20 mouse cellular contexts compared by ENCODE assay signal in genomic region chr1:154258511-154258910, GRCm38 (mm10). TPM values are rescaled to one million over a fixed set of nuclear protein-coding genes. Genes with fewer than 3 reads are reported as not detected.
DNase-seq lines count a peak whose midpoint lies in the region; ATAC-seq and TF ChIP-seq lines count a peak whose summit lies in the region.
"Had no signal": no experiment of that assay in that cellular context is flagged by ENCODE, and none has a peak within 500 bp of the region (broad histone marks: within the 10 kb centered on the region; RNA-seq: fewer than 3 reads in every experiment).

No protein-coding gene starts in this region.

- H3K27me3 ChIP-seq in hindbrain, embryonic 14.5 days (ENCODE audit: control insufficient read depth, insufficient read depth, low read length), result no peaks in the 10 kb centered on the region
- no peaks in the 10 kb centered on the region for H3K27me3 ChIP-seq in hindbrain, embryonic 16.5 days (replicated peaks; ENCODE audit: control insufficient read depth, insufficient read depth, low read length)
- H3K27me3 ChIP-seq in midbrain, postnatal 0 days (ENCODE audit: insufficient read depth, low read length), result no peaks in the 10 kb centered on the region
- no peaks in the 10 kb centered on the region for H3K27me3 ChIP-seq in midbrain, embryonic 15.5 days (replicated peaks)
- H3K27me3 ChIP-seq in forebrain, embryonic 15.5 days, result no peaks in the 10 kb centered on the region
- H3K27me3 ChIP-seq: embryonic facial prominence, embryonic 12.5 days; limb, embryonic 13.5 days; lung, embryonic 15.5 days; neural tube, embryonic 13.5 days had no signal

- ATAC-seq in hindbrain, embryonic 14.5 days (ENCODE audit: low FRiP score), result no peak
- ATAC-seq in hindbrain, embryonic 16.5 days, result no peak
- ATAC-seq in midbrain, postnatal 0 days (ENCODE audit: low FRiP score), result no peak
- no peak for ATAC-seq in midbrain, embryonic 15.5 days (replicated peaks)
- ATAC-seq in forebrain, embryonic 15.5 days (replicated peaks), result no peak
- ATAC-seq: forebrain, embryonic 16.5 days had no signal

- H3K9me3 ChIP-seq in hindbrain, embryonic 14.5 days (ENCODE audit: control insufficient read depth, low read length), result no peaks in the 10 kb centered on the region
- no peaks in the 10 kb centered on the region for H3K9me3 ChIP-seq in hindbrain, embryonic 16.5 days (ENCODE audit: control insufficient read depth, low read length)
- no peaks in the 10 kb centered on the region for H3K9me3 ChIP-seq in midbrain, postnatal 0 days (ENCODE audit: low read length)
- H3K9me3 ChIP-seq in midbrain, embryonic 15.5 days, result no peaks in the 10 kb centered on the region
- H3K9me3 ChIP-seq in forebrain, embryonic 15.5 days, result no peaks in the 10 kb centered on the region
- H3K9me3 ChIP-seq: embryonic facial prominence, embryonic 12.5 days; limb, embryonic 13.5 days; lung, embryonic 15.5 days; neural tube, embryonic 13.5 days had no signal

- no peak overlapping the region for H3K4me2 ChIP-seq in hindbrain, embryonic 14.5 days (replicated peaks)
- no peak overlapping the region for H3K4me2 ChIP-seq in hindbrain, embryonic 16.5 days (ENCODE audit: low read length)
- no peak overlapping the region for H3K4me2 ChIP-seq in midbrain, postnatal 0 days (ENCODE audit: low read depth, low read length, poor library complexity, severe bottlenecking)
- H3K4me2 ChIP-seq in midbrain, embryonic 15.5 days, result no peak overlapping the region
- H3K4me2 ChIP-seq in forebrain, embryonic 15.5 days (replicated peaks), result no peak overlapping the region
- H3K4me2 ChIP-seq: embryonic facial prominence, embryonic 12.5 days; limb, embryonic 13.5 days; lung, embryonic 15.5 days; neural tube, embryonic 13.5 days had no signal

- no peak for DNase-seq in hindbrain, embryonic 14.5 days (ENCODE audit: low spot score)
- no peak for DNase-seq in midbrain, postnatal 0 days (ENCODE audit: low spot score)
- peak; percentile 59 to 69 for DNase-seq in left cerebral cortex, adult 9 months (ENCODE audit: low spot score in 2 of 2)
- peak; percentile 40 for DNase-seq in right cerebral cortex, postnatal 25 days
- no peak for DNase-seq in ovary, adult 18-20 months (ENCODE audit: low spot score)
- DNase-seq: adrenal gland, adult 2 months; cerebellum, adult 9-11 months; midbrain, embryonic 14.5 days had no signal

- H3K4me1 ChIP-seq in hindbrain, embryonic 14.5 days (replicated peaks; ENCODE audit: control insufficient read depth, insufficient read depth, low read length), result no peaks in the 10 kb centered on the region
- no peaks in the 10 kb centered on the region; the same call in 1 of the 2 replicates for H3K4me1 ChIP-seq in hindbrain, embryonic 16.5 days (ENCODE audit: control insufficient read depth, insufficient read depth, low read depth, low read length)
- no peaks in the 10 kb centered on the region for H3K4me1 ChIP-seq in midbrain, postnatal 0 days (ENCODE audit: insufficient read depth, low read length)
- 0 out of 2 replicates have a peak, but pooled peaks cover 2% of the 10 kb centered on the region for H3K4me1 ChIP-seq in midbrain, embryonic 15.5 days
- no peaks in the 10 kb centered on the region for H3K4me1 ChIP-seq in forebrain, embryonic 15.5 days
- H3K4me1 ChIP-seq: embryonic facial prominence, embryonic 12.5 days; limb, embryonic 13.5 days; lung, embryonic 15.5 days; neural tube, embryonic 13.5 days had no signal

- H3K9ac ChIP-seq in hindbrain, embryonic 14.5 days, result no peak overlapping the region
- H3K9ac ChIP-seq in hindbrain, embryonic 16.5 days (ENCODE audit: low read depth, low read length), result no peak overlapping the region
- no peak overlapping the region for H3K9ac ChIP-seq in midbrain, postnatal 0 days (replicated peaks; ENCODE audit: low read length, poor library complexity, severe bottlenecking)
- no peak overlapping the region for H3K9ac ChIP-seq in midbrain, embryonic 15.5 days
- H3K9ac ChIP-seq in forebrain, embryonic 15.5 days (replicated peaks), result no peak overlapping the region
- H3K9ac ChIP-seq: embryonic facial prominence, embryonic 12.5 days; limb, embryonic 13.5 days; lung, embryonic 15.5 days; neural tube, embryonic 13.5 days had no signal

- H3K36me3 ChIP-seq in hindbrain, embryonic 14.5 days (replicated peaks; ENCODE audit: control insufficient read depth, insufficient read depth), result no peaks in the 10 kb centered on the region
- H3K36me3 ChIP-seq in hindbrain, embryonic 16.5 days (ENCODE audit: control insufficient read depth, insufficient read depth, low read length), result no peaks in the 10 kb centered on the region
- no peaks in the 10 kb centered on the region for H3K36me3 ChIP-seq in midbrain, postnatal 0 days (ENCODE audit: insufficient read depth, low read length)
- no peaks in the 10 kb centered on the region for H3K36me3 ChIP-seq in midbrain, embryonic 15.5 days (replicated peaks)
- H3K36me3 ChIP-seq in forebrain, embryonic 15.5 days, result no peaks in the 10 kb centered on the region
- H3K36me3 ChIP-seq: embryonic facial prominence, embryonic 12.5 days; limb, embryonic 13.5 days; lung, embryonic 15.5 days; neural tube, embryonic 13.5 days had no signal

- TF ChIP-seq CTCF in midbrain, postnatal 0 days (IDR thresholded peaks at IDR 0.05), result no peak

- 75% methylated on average over 3 of the region's 3 CpGs for WGBS in hindbrain, embryonic 14.5 days
- 76% methylated on average over 3 of the region's 3 CpGs for WGBS in hindbrain, embryonic 16.5 days
- WGBS in midbrain, postnatal 0 days, result 66% methylated on average over 3 of the region's 3 CpGs
- WGBS in midbrain, embryonic 15.5 days, result 64% methylated on average over 3 of the region's 3 CpGs
- 70% methylated on average over 3 of the region's 3 CpGs for WGBS in forebrain, embryonic 15.5 days

- no peak overlapping the region for H3K4me3 ChIP-seq in hindbrain, embryonic 14.5 days (replicated peaks; ENCODE audit: low read length)
- no peak overlapping the region for H3K4me3 ChIP-seq in hindbrain, embryonic 16.5 days (ENCODE audit: low read length)
- no peak overlapping the region for H3K4me3 ChIP-seq in midbrain, postnatal 0 days (ENCODE audit: low read depth, low read length)
- H3K4me3 ChIP-seq in midbrain, embryonic 15.5 days, result no peak overlapping the region
- no peak overlapping the region for H3K4me3 ChIP-seq in forebrain, embryonic 15.5 days
- H3K4me3 ChIP-seq: embryonic facial prominence, embryonic 12.5 days; limb, embryonic 13.5 days; lung, embryonic 15.5 days; neural tube, embryonic 13.5 days had no signal

- H3K27ac ChIP-seq in hindbrain, embryonic 14.5 days, result 0 out of 2 replicates have a peak overlapping the region, but pooled peaks have one; percentile 14
- no peak overlapping the region for H3K27ac ChIP-seq in hindbrain, embryonic 16.5 days (ENCODE audit: low read depth, low read length)
- peak overlapping the region; percentile 0; the same call in 1 of the 2 replicates for H3K27ac ChIP-seq in midbrain, postnatal 0 days (ENCODE audit: low read depth, low read length)
- H3K27ac ChIP-seq in midbrain, embryonic 15.5 days, result no peak overlapping the region
- no peak overlapping the region for H3K27ac ChIP-seq in forebrain, embryonic 15.5 days (replicated peaks)
- H3K27ac ChIP-seq: embryonic facial prominence, embryonic 12.5 days; limb, embryonic 13.5 days; lung, embryonic 15.5 days; neural tube, embryonic 13.5 days; stomach, postnatal 0 days had no signal

RNA-seq across cellular contexts. Expression of gene Zfp648, which starts 57.5 kb away (rescaled TPM):
- 1.2 and 1.4 TPM in 2 replicates for polyA plus RNA-seq in hindbrain, embryonic 14.5 days (2014; fragmentation: Nextera tagmentation; extraction: Ambion mirVana)
- polyA plus RNA-seq in hindbrain, embryonic 16.5 days (2015; fragmentation: Nextera tagmentation; extraction: Ambion mirVana), result 1.5 and 1.6 TPM in 2 replicates
- total RNA-seq in midbrain, postnatal 0 days (2014; rRNA removed), result not detected in 2 replicates
- polyA plus RNA-seq in midbrain, postnatal 0 days (2015; fragmentation: Nextera tagmentation; extraction: Ambion mirVana), result 0.75 and 0.85 TPM in 2 replicates
- 0.74 and 0.87 TPM in 2 replicates for polyA plus RNA-seq in midbrain, embryonic 15.5 days (2015; fragmentation: Nextera tagmentation; extraction: Ambion mirVana)
- polyA plus RNA-seq in forebrain, embryonic 15.5 days (2015; fragmentation: Nextera tagmentation; extraction: Ambion mirVana), result 0.09 and 0.18 TPM in 2 replicates
- total RNA-seq: heart, adult 18-20 months; heart, postnatal 14 days had no signal
- polyA plus RNA-seq: small intestine, adult 2 months had no signal

Comparison
In these comparisons a context has a peak if more than half of its experiments do, and no peak if none do; other contexts are left out.
1. H3K27ac ChIP-seq: peak in hindbrain, embryonic 14.5 days (single experiment) and midbrain, postnatal 0 days (single experiment); none in hindbrain, embryonic 16.5 days (single experiment), midbrain, embryonic 15.5 days (single experiment) and forebrain, embryonic 15.5 days (single experiment).
2. DNase-seq: peak in left cerebral cortex, adult 9 months (2 of 2) and right cerebral cortex, postnatal 25 days (single experiment); none in hindbrain, embryonic 14.5 days (single experiment), midbrain, postnatal 0 days (single experiment) and ovary, adult 18-20 months (single experiment).